Mouse (Mus musculus): ENCODE results near the gene Scd3. TPM values are rescaled to one million over a fixed set of nuclear protein-coding genes. Genes with fewer than 3 reads are reported as not detected.
A peak's percentile ranks its signal among the peaks of the same experiment; 100 is the strongest.
"Not testable (repeated sequence)": the region's sequence is repeated elsewhere in the genome, so short reads cannot be mapped to it uniquely, and the experiment has no call there.

Scd3 gene
- polyA plus RNA-seq, 1 experiment from 2014 or later = 0.32 TPM

- no peak for ATAC-seq (ENCODE audit: insufficient number of reproducible peaks, insufficient read depth, low FRiP score, low read depth)
- Histone ChIP-seq H3K9ac (ENCODE audit: low read length) (no peak overlapping the region), H3K27me3 (ENCODE audit: control insufficient read depth, insufficient read depth, low read length) (no peaks in the 10 kb centered on the region), H3K9me3 (ENCODE audit: control insufficient read depth, low read length) (no peaks in the 10 kb centered on the region), H3K27ac (replicated peaks in 1 of 2; ENCODE audit: control insufficient read depth in 1 of 2, insufficient read depth in 1 of 2, low read depth in 2 of 2, low read length in 2 of 2) (no peak overlapping the region), H3K4me1 (ENCODE audit: control insufficient read depth in 2 of 2, insufficient read depth in 2 of 2, low read length in 2 of 2) (peaks cover 6 to 7% of the 10 kb centered on the region in 2 experiments), H3K4me3 (ENCODE audit: control insufficient read depth in 1 of 2, insufficient read depth in 1 of 2, low read depth in 1 of 2, low read length in 2 of 2) (no peak overlapping the region), H3K36me3 (ENCODE audit: control insufficient read depth, insufficient read depth, low read length) (no peaks in the 10 kb centered on the region), H3K4me2 (ENCODE audit: low read length) (no peak overlapping the region)
- WGBS = 83% methylated on average over 1 of the region's 1 CpGs
Measured at GRCm38 (mm10) chr19:44275418-44275817, 72.3 kb downstream of the Scd3 start.

GRCm38 (mm10) chr19:44276861-44277260 is 73.8 kb downstream of the Scd3 start:
- ATAC-seq (ENCODE audit: insufficient number of reproducible peaks, insufficient read depth, low FRiP score, low read depth) = no peak
- Histone ChIP-seq H3K9ac (ENCODE audit: low read length) (no peak overlapping the region), H3K27ac (replicated peaks in 1 of 2; ENCODE audit: control insufficient read depth in 1 of 2, insufficient read depth in 1 of 2, low read depth in 2 of 2, low read length in 2 of 2) (no peak overlapping the region), H3K4me1 (ENCODE audit: control insufficient read depth in 2 of 2, insufficient read depth in 2 of 2, low read length in 2 of 2) (peaks cover 17 to 21% of the 10 kb centered on the region in 2 experiments), H3K4me2 (ENCODE audit: low read length) (no peak overlapping the region), H3K4me3 (ENCODE audit: control insufficient read depth in 1 of 2, insufficient read depth in 1 of 2, low read depth in 1 of 2, low read length in 2 of 2) (no peak overlapping the region), H3K36me3 (ENCODE audit: control insufficient read depth, insufficient read depth, low read length) (no peaks in the 10 kb centered on the region), H3K9me3 (ENCODE audit: control insufficient read depth, low read length) (no peaks in the 10 kb centered on the region), H3K27me3 (ENCODE audit: control insufficient read depth, insufficient read depth, low read length) (no peaks in the 10 kb centered on the region)
- WGBS = 58% methylated on average over 5 of the region's 5 CpGs

GRCm38 (mm10) chr19:44277931-44278330 is 74.9 kb downstream of the Scd3 start:
- Histone ChIP-seq H3K9ac (ENCODE audit: low read length) (no peak overlapping the region), H3K4me1 (ENCODE audit: control insufficient read depth in 2 of 2, insufficient read depth in 2 of 2, low read length in 2 of 2) (peaks cover 23 to 28% of the 10 kb centered on the region in 2 experiments), H3K27ac (replicated peaks in 1 of 2; ENCODE audit: control insufficient read depth in 1 of 2, insufficient read depth in 1 of 2, low read depth in 2 of 2, low read length in 2 of 2) (no peak overlapping the region), H3K27me3 (ENCODE audit: control insufficient read depth, insufficient read depth, low read length) (no peaks in the 10 kb centered on the region), H3K4me2 (ENCODE audit: low read length) (no peak overlapping the region), H3K9me3 (ENCODE audit: control insufficient read depth, low read length) (no peaks in the 10 kb centered on the region), H3K4me3 (ENCODE audit: control insufficient read depth in 1 of 2, insufficient read depth in 1 of 2, low read depth in 1 of 2, low read length in 2 of 2) (no peak overlapping the region), H3K36me3 (ENCODE audit: control insufficient read depth, insufficient read depth, low read length) (no peaks in the 10 kb centered on the region)
- ATAC-seq (ENCODE audit: insufficient number of reproducible peaks, insufficient read depth, low FRiP score, low read depth) = no peak
- WGBS = 73% methylated on average over 8 of the region's 8 CpGs

GRCm38 (mm10) chr19:44280755-44281154 is 77.7 kb downstream of the Scd3 start:
- peaks cover 36 to 45% of the 10 kb centered on the region in 2 experiments for H3K4me1 ChIP-seq (ENCODE audit: control insufficient read depth in 2 of 2, insufficient read depth in 2 of 2, low read length in 2 of 2)
- H3K36me3 ChIP-seq (ENCODE audit: control insufficient read depth, insufficient read depth, low read length) = no peaks in the 10 kb centered on the region
- ATAC-seq (ENCODE audit: insufficient number of reproducible peaks, insufficient read depth, low FRiP score, low read depth) = no peak
- H3K27me3 ChIP-seq (ENCODE audit: control insufficient read depth, insufficient read depth, low read length) = no peaks in the 10 kb centered on the region
- peak overlapping the region; percentile 21; the same call in 1 of the 2 replicates for H3K4me2 ChIP-seq (ENCODE audit: low read length)
- H3K27ac ChIP-seq (replicated peaks in 1 of 2; ENCODE audit: control insufficient read depth in 1 of 2, insufficient read depth in 1 of 2, low read depth in 2 of 2, low read length in 2 of 2) = peak overlapping the region; percentile 75 to 83
- peak overlapping the region; percentile 43; the same call in 1 of the 2 replicates for H3K9ac ChIP-seq (ENCODE audit: low read length)
- H3K4me3 ChIP-seq (ENCODE audit: control insufficient read depth in 1 of 2, insufficient read depth in 1 of 2, low read depth in 1 of 2, low read length in 2 of 2) = no peak overlapping the region
- 2% methylated on average over 6 of the region's 6 CpGs for WGBS
- H3K9me3 ChIP-seq (ENCODE audit: control insufficient read depth, low read length) = no peaks in the 10 kb centered on the region

- H3K27me3 ChIP-seq (ENCODE audit: control insufficient read depth, insufficient read depth, low read length); H3K4me3 ChIP-seq (ENCODE audit: control insufficient read depth in 1 of 2, insufficient read depth in 1 of 2, low read depth in 1 of 2, low read length in 2 of 2); H3K4me2 ChIP-seq (ENCODE audit: low read length); ATAC-seq (ENCODE audit: insufficient number of reproducible peaks, insufficient read depth, low FRiP score, low read depth); H3K9ac ChIP-seq (ENCODE audit: low read length); H3K36me3 ChIP-seq (ENCODE audit: control insufficient read depth, insufficient read depth, low read length); H3K9me3 ChIP-seq (ENCODE audit: control insufficient read depth, low read length): not testable (repeated sequence)
- H3K27ac ChIP-seq (replicated peaks in 1 of 2; ENCODE audit: control insufficient read depth in 1 of 2, insufficient read depth in 1 of 2, low read depth in 2 of 2, low read length in 2 of 2) = peak overlapping the region in 1 of 2 experiments; percentile 30; a peak in 1 of 4 replicates
- 52% methylated on average over 1 of the region's 1 CpGs for WGBS
- H3K4me1 ChIP-seq (ENCODE audit: control insufficient read depth in 2 of 2, insufficient read depth in 2 of 2, low read length in 2 of 2) = peaks cover 38 to 44% of the 10 kb centered on the region in 2 experiments
Measured at GRCm38 (mm10) chr19:44281825-44282447, 78.9 kb downstream of the Scd3 start.

GRCm38 (mm10) chr19:44282534-44283156 is 79.6 kb downstream of the Scd3 start:
- Histone ChIP-seq H3K9ac (ENCODE audit: low read length) (no peak overlapping the region), H3K9me3 (ENCODE audit: control insufficient read depth, low read length) (no peaks in the 10 kb centered on the region), H3K27ac (replicated peaks in 1 of 2; ENCODE audit: control insufficient read depth in 1 of 2, insufficient read depth in 1 of 2, low read depth in 2 of 2, low read length in 2 of 2) (peak overlapping the region in 1 of 2 experiments; percentile 30; a peak in 1 of 4 replicates), H3K4me3 (ENCODE audit: control insufficient read depth in 1 of 2, insufficient read depth in 1 of 2, low read depth in 1 of 2, low read length in 2 of 2) (no peak overlapping the region), H3K27me3 (ENCODE audit: control insufficient read depth, insufficient read depth, low read length) (no peaks in the 10 kb centered on the region), H3K4me1 (ENCODE audit: control insufficient read depth in 2 of 2, insufficient read depth in 2 of 2, low read length in 2 of 2) (peaks cover 39 to 48% of the 10 kb centered on the region in 2 experiments), H3K4me2 (ENCODE audit: low read length) (no peak overlapping the region), H3K36me3 (ENCODE audit: control insufficient read depth, insufficient read depth, low read length) (no peaks in the 10 kb centered on the region)
- no peak for ATAC-seq (ENCODE audit: insufficient number of reproducible peaks, insufficient read depth, low FRiP score, low read depth)
- 40% methylated on average over 9 of the region's 9 CpGs for WGBS

- Histone ChIP-seq H3K9me3 (ENCODE audit: control insufficient read depth, low read length) (no peaks in the 10 kb centered on the region), H3K27ac (replicated peaks in 1 of 2; ENCODE audit: control insufficient read depth in 1 of 2, insufficient read depth in 1 of 2, low read depth in 2 of 2, low read length in 2 of 2) (peak overlapping the region; percentile 94 to 96), H3K4me1 (ENCODE audit: control insufficient read depth in 2 of 2, insufficient read depth in 2 of 2, low read length in 2 of 2) (peaks cover 38 to 51% of the 10 kb centered on the region in 2 experiments), H3K27me3 (ENCODE audit: control insufficient read depth, insufficient read depth, low read length) (no peaks in the 10 kb centered on the region), H3K4me2 (ENCODE audit: low read length) (peak overlapping the region; percentile 91), H3K4me3 (ENCODE audit: control insufficient read depth in 1 of 2, insufficient read depth in 1 of 2, low read depth in 1 of 2, low read length in 2 of 2) (peak overlapping the region; percentile 49 to 63; a peak in 3 of 4 replicates), H3K36me3 (ENCODE audit: control insufficient read depth, insufficient read depth, low read length) (no peaks in the 10 kb centered on the region), H3K9ac (ENCODE audit: low read length) (peak overlapping the region; percentile 54)
- no peak for ATAC-seq (ENCODE audit: insufficient number of reproducible peaks, insufficient read depth, low FRiP score, low read depth)
- 38% methylated on average over 15 of the region's 15 CpGs for WGBS
Measured at GRCm38 (mm10) chr19:44283157-44284024, 80.3 kb downstream of the Scd3 start.

All from heart, embryonic 14.5 days (tissue).